Mouse (Mus musculus): ENCODE results near the gene Gpr39.

- TF ChIP-seq ZNF384 (IDR thresholded peaks at IDR 0.05; ENCODE audit: low read depth, low read length) = no peak
- no peak for TF ChIP-seq CHD2 (IDR thresholded peaks at IDR 0.05; ENCODE audit: low read depth, low read length)
- TF ChIP-seq HCFC1 (IDR thresholded peaks at IDR 0.05; ENCODE audit: borderline replicate concordance, insufficient read depth, low read length) = no peak
- TF ChIP-seq MAFK (IDR thresholded peaks at IDR 0.05; ENCODE audit: insufficient read depth, low read depth, low read length) = no peak
- no peak for TF ChIP-seq ZC3H11A (IDR thresholded peaks at IDR 0.05; ENCODE audit: borderline replicate concordance, low read depth, low read length)
Measured at GRCm38 (mm10) chr1:125729731-125730536, 53.1 kb downstream of the Gpr39 start.

Data from ES-E14 (cell line).